Mouse (Mus musculus): ENCODE data around the gene Znrf2.

GRCm38 (mm10) chr6:54788493-54788892, 28.2 kb upstream of the Znrf2 start:
- TF ChIP-seq GATA1 (IDR thresholded peaks at IDR 0.05; ENCODE audit: borderline replicate concordance, low read length) (no peak), FLI1 (IDR thresholded peaks at IDR 0.05; ENCODE audit: low read length) (no peak)
